Mouse (Mus musculus): ENCODE data around the gene Gm9837.
"Not testable (repeated sequence)": the region's sequence is repeated elsewhere in the genome, so short reads cannot be mapped to it uniquely, and the experiment has no call there.

Gene Gm9837

GRCm38 (mm10) chr11:53456474-53457371 lies 13.6 kb downstream of the Gm9837 start, which contains the start of the genes Gm10447 and Shroom1:
Gene Gm10447, minus strand, starts transcription at chr11:53457110.
Gene Shroom1, plus strand, starts transcription at chr11:53457205.
- no peak for DNase-seq (ENCODE audit: low read depth)

GRCm38 (mm10) chr11:53453031-53453430 lies 17.2 kb downstream of the Gm9837 start:
- DNase-seq (ENCODE audit: low read depth) = no peak

GRCm38 (mm10) chr11:53452396-53452795 lies 17.9 kb downstream of the Gm9837 start:
- no peak for DNase-seq (ENCODE audit: low read depth)

- DNase-seq (ENCODE audit: low read depth) = no peak
These were observed 18.9 kb downstream of the Gm9837 start for GRCm38 (mm10) chr11:53451361-53451760.

GRCm38 (mm10) chr11:53450070-53450705 lies 20.1 kb downstream of the Gm9837 start:
- no peak for DNase-seq (ENCODE audit: low read depth)

- no peak for DNase-seq (ENCODE audit: low read depth)
These were observed 21.8 kb downstream of the Gm9837 start for GRCm38 (mm10) chr11:53448529-53448928.

- no peak for DNase-seq (ENCODE audit: low read depth)
These were observed 22.3 kb downstream of the Gm9837 start for GRCm38 (mm10) chr11:53447996-53448395.

- DNase-seq (ENCODE audit: low read depth) = no peak
These were observed 24.1 kb downstream of the Gm9837 start for GRCm38 (mm10) chr11:53446183-53446582.

GRCm38 (mm10) chr11:53445562-53445961 lies 24.7 kb downstream of the Gm9837 start:
- no peak for DNase-seq (ENCODE audit: low read depth)

GRCm38 (mm10) chr11:53443861-53444260 lies 26.4 kb downstream of the Gm9837 start:
- peak; percentile 67 for DNase-seq (ENCODE audit: low read depth)

- DNase-seq (ENCODE audit: low read depth) = peak; percentile 89
These were observed 28.4 kb downstream of the Gm9837 start for GRCm38 (mm10) chr11:53441921-53442320.

GRCm38 (mm10) chr11:53436338-53436737 lies 33.9 kb downstream of the Gm9837 start:
- DNase-seq (ENCODE audit: low read depth) = no peak

- DNase-seq (ENCODE audit: low read depth) = peak; percentile 32
These were observed 34.8 kb downstream of the Gm9837 start for GRCm38 (mm10) chr11:53435504-53435903.

- no peak for DNase-seq (ENCODE audit: low read depth)
These were observed 37.2 kb downstream of the Gm9837 start for GRCm38 (mm10) chr11:53433057-53433456.

- DNase-seq (ENCODE audit: low read depth) = peak; percentile 73
These were observed 38.8 kb downstream of the Gm9837 start for GRCm38 (mm10) chr11:53431347-53432056.

GRCm38 (mm10) chr11:53430670-53431346 lies 39.5 kb downstream of the Gm9837 start, which contains the start of the genes Uqcrq and Gdf9:
Gene Uqcrq, minus strand, starts transcription at chr11:53430831.
Gene Gdf9, plus strand, starts transcription at chr11:53431023.
- DNase-seq (ENCODE audit: low read depth) = peak; percentile 100

- peak; percentile 83 for DNase-seq (ENCODE audit: low read depth)
These were observed 40.0 kb downstream of the Gm9837 start for GRCm38 (mm10) chr11:53430300-53430669.

- peak; percentile 33 for DNase-seq (ENCODE audit: low read depth)
These were observed 41.1 kb downstream of the Gm9837 start for GRCm38 (mm10) chr11:53429182-53429581.

GRCm38 (mm10) chr11:53428716-53429057 lies 41.6 kb downstream of the Gm9837 start:
- DNase-seq (ENCODE audit: low read depth) = no peak

GRCm38 (mm10) chr11:53427993-53428715 lies 42.1 kb downstream of the Gm9837 start:
- DNase-seq (ENCODE audit: low read depth) = no peak

- DNase-seq (ENCODE audit: low read depth) = not testable (repeated sequence)
These were observed 43.4 kb downstream of the Gm9837 start for GRCm38 (mm10) chr11:53426914-53427313.

Data from 416B (cell line).